Mouse (Mus musculus) midbrain, embryonic 16.5 days (tissue): ENCODE results near the gene AC134908.4. TPM values are rescaled to one million over a fixed set of nuclear protein-coding genes. Genes with fewer than 3 reads are reported as not detected.
"Not testable (repeated sequence)": the region's sequence is repeated elsewhere in the genome, so short reads cannot be mapped to it uniquely, and the experiment has no call there.

Experiments used
- ATAC-seq: fragments of 200-750 bp; cut with Nextera tagmentation; 2 replicates; pipeline ENCODE4 v1.8.0; 2017; ENCODE audit warnings: moderate TSS enrichment
- H3K27ac ChIP-seq: fragments of 300-500 bp; sonication (generic); 2 replicates; pipeline ENCODE4 v1.5.1; 2014; ENCODE audit warnings: mild to moderate bottlenecking, low read length, mixed read lengths
- H3K27me3 ChIP-seq: fragments of 300-500 bp; sonication (generic); 2 replicates; pipeline ENCODE4 v1.6.1; 2014; ENCODE audit warnings: low read depth, low read length, mixed read lengths; ENCODE audit not compliant: control insufficient read depth, insufficient read depth
- H3K36me3 ChIP-seq: fragments of 300-500 bp; sonication (generic); 2 replicates; pipeline ENCODE4 v1.6.1; 2014; ENCODE audit warnings: mild to moderate bottlenecking, low read length, moderate library complexity, mixed read lengths; ENCODE audit not compliant: control insufficient read depth, insufficient read depth
- H3K4me1 ChIP-seq: fragments of 300-500 bp; sonication (generic); 2 replicates; pipeline ENCODE4 v1.6.1; 2014; ENCODE audit warnings: mild to moderate bottlenecking, low read length, mixed read lengths; ENCODE audit not compliant: control insufficient read depth, insufficient read depth
- H3K4me2 ChIP-seq: fragments of 300-500 bp; sonication (generic); 2 replicates; pipeline ENCODE4 v1.6.1; 2014; ENCODE audit warnings: mild to moderate bottlenecking, low read length, mixed read lengths
- H3K4me3 ChIP-seq: fragments of 300-500 bp; sonication (generic); 2 replicates; pipeline ENCODE4 v1.5.1; 2014; ENCODE audit warnings: low read depth, mild to moderate bottlenecking, low read length, moderate library complexity, mixed read lengths
- H3K9ac ChIP-seq: fragments of 300-500 bp; sonication (generic); 2 replicates; pipeline ENCODE4 v1.6.1; 2014; ENCODE audit warnings: low read depth, low read length, mixed read lengths
- H3K9me3 ChIP-seq: fragments of 300-500 bp; sonication (generic); replicated peaks from 2 replicates; pipeline ENCODE4 v1.6.1; 2014; ENCODE audit warnings: mild to moderate bottlenecking, low read length, mixed read lengths; ENCODE audit not compliant: control insufficient read depth, poor library complexity, severe bottlenecking
- WGBS: fragments of 180-500 bp; shearing (Covaris S2); extraction: QIAGEN DNeasy Blood & Tissue Kit; methylation state at CpG from one replicate; pipeline ENCODE4 v1.1.7; 2014; 5-methylcytosine and 5-hydroxymethylcytosine counted together
- polyA plus RNA-seq: library from polyadenylated mRNA; unstranded; fragments of >200 nt; fragmentation: Nextera tagmentation; extraction: Ambion mirVana; gene quantifications from 2 replicates; pipeline ENCODE4 v1.2.1, GENCODE M21; 2015

Gene AC134908.4
- polyA plus RNA-seq, 1 experiment from 2014 or later = not detected

DNA sequence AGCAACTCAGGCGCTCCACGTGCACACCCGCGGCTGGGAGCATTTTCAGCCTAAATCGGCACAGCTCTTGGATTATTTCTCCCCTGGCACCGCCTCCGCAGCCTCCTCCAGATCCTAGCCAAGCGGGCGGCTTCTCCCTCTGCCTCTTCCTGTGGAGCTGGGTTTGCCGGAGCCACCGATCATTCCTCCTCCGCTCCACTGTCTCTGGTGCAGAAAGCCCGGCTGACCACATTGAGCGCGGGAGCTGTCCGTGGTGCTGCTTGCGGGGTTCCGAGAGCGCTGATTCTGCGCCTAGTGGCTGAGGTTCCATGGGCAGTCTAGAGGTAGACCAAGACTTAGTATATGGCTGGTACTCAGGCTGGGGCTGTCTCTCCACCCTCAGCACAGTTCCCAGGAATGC lies 18.0 kb upstream of the AC134908.4 start:
- ATAC-seq = no peak
- peaks cover 30% of the 10 kb centered on the region for H3K4me1 ChIP-seq
- peak overlapping the region; percentile 39 for H3K4me2 ChIP-seq
- 2% methylated on average over 20 of the region's 20 CpGs for WGBS
- peak overlapping the region; percentile 63 for H3K9ac ChIP-seq
- no peak overlapping the region for H3K27ac ChIP-seq
- peak overlapping the region; percentile 13; the same call in 1 of the 2 replicates for H3K4me3 ChIP-seq
- peaks cover 15% of the 10 kb centered on the region for H3K36me3 ChIP-seq
- peaks cover 8% of the 10 kb centered on the region for H3K27me3 ChIP-seq
- H3K9me3 ChIP-seq = no peaks in the 10 kb centered on the region

DNA sequence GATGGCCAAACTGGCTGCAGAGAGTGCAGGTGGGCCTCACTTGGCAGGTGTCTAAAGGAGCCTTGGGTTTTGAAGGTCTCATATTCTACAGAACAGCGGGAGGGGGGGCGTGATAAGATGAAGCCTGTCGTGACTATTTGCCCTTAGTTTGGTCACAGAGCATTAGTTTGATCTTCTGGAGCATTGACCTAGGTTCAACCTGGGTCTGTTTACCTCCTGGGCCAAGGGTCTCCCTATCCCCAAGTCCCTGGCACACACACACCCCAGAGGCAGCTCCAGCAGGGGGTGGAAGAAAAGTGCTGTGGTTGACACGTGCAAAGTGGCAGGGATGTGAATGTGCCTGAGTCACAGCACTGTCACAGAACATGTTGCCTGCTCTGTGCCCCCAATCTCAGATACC lies 15.4 kb upstream of the AC134908.4 start:
- ATAC-seq = no peak
- peak overlapping the region; percentile 93; the same call in 1 of the 2 replicates for H3K4me3 ChIP-seq
- H3K36me3 ChIP-seq = no peaks in the 10 kb centered on the region
- peaks cover 36% of the 10 kb centered on the region for H3K4me1 ChIP-seq
- no peak overlapping the region for H3K27ac ChIP-seq
- no peaks in the 10 kb centered on the region for H3K27me3 ChIP-seq
- H3K9me3 ChIP-seq = no peaks in the 10 kb centered on the region
- peak overlapping the region; percentile 98; the same call in 1 of the 2 replicates for H3K9ac ChIP-seq
- 74% methylated on average over 4 of the region's 4 CpGs for WGBS
- H3K4me2 ChIP-seq = peak overlapping the region; percentile 100

DNA sequence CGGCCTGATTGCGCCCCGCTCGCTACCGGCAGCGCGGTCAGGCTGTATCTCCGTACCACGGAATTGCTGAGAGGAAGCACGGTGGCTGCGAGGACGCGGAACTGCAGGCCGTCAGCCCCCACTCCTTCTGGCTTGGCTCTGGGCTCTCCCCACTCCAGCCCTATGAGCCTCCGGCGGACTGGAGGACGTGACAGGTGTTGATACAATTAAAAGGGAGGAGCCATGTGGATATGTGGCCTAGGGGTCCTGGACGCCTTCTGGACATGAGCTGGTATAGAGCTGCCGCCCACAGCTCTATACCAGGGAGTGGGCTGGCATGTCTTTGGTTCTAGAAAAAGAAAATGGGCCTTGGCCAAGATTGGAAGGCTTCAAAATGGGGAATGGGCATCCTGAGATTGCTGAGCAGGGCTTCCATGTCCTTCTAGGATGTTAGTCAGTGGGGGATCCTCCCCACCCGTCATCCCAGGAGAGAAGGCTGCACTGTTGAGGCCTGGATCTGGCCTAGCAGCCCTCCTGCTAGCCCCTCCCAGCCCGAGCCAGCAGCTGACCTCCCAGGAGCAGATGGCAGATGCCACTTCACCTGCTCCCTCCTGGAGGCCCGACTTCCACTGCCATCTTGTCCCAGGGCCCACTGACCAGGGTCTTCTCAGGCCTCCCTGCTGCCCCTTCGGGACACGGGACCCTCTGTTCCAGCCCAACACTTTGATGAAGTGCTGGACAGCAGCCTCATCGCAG lies 14.3 kb upstream of the AC134908.4 start:
- Histone ChIP-seq H3K27me3 (no peaks in the 10 kb centered on the region), H3K27ac (peak overlapping the region; percentile 99), H3K9me3 (no peaks in the 10 kb centered on the region), H3K9ac (peak overlapping the region; percentile 98), H3K4me3 (peak overlapping the region; percentile 93), H3K36me3 (no peaks in the 10 kb centered on the region), H3K4me2 (peak overlapping the region; percentile 100), H3K4me1 (peaks cover 36% of the 10 kb centered on the region)
- 2% methylated on average over 24 of the region's 25 CpGs for whole genome bisulfite sequencing
- ATAC-seq = peak; percentile 52

DNA sequence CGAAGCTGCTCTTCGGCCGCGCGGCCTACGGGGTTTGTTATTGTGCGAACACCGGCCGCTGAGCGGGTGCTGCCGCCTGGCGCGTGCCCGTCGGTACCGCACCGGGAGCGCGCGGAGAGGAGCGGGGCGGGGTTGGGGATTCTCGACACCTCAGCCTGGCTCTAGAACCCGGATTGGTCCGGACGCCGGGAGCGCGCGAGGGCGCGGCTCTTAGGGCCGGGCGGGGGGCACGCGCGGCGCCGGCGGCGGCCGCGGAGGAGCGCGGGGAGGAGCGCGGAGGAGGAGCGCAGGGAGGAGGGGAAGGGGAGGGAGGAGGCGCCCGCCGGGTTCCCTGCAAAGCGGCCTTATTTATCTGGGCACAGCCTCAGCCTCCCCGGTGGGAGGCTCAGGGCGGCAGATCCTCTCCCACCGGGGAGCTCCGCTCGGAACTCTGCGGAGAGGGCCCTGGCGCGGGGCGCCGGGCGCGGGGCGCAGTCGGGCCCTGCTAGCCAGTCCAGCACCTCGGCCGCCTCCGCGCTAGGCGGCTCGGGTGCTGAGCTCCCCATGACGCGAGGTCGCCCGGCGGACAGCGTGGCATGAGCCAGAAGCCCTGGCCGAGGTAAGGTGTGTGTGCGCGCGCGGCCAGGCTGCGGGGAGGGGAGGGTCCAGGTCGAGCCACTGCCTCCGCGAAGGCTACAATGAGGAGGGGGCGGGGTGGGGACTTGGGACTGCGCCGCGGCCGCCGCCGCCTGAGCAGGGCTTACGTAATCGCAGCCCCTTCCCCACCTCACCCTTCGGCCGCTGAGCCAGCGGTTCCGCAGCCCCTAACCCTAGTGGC lies 13.5 kb upstream of the AC134908.4 start, which contains the start of gene Fbxl16:
Gene Fbxl16 (plus strand): TSS at position 297 of the 817 bp plus-strand sequence.
- no peaks in the 10 kb centered on the region for H3K36me3 ChIP-seq
- peak within 1 kb of the TSS; percentile 99 for H3K27ac ChIP-seq
- peak within 1 kb of the TSS; percentile 100 for H3K4me2 ChIP-seq
- H3K9me3 ChIP-seq = no peaks in the 10 kb centered on the region
- peaks cover 36% of the 10 kb centered on the region for H3K4me1 ChIP-seq
- ATAC-seq = peak; percentile 85
- H3K4me3 ChIP-seq = peak within 1 kb of the TSS; percentile 93
- under 1% methylated on average over 84 of the region's 100 CpGs for WGBS
- peak within 1 kb of the TSS; percentile 98 for H3K9ac ChIP-seq
- H3K27me3 ChIP-seq = no peaks in the 10 kb centered on the region

DNA sequence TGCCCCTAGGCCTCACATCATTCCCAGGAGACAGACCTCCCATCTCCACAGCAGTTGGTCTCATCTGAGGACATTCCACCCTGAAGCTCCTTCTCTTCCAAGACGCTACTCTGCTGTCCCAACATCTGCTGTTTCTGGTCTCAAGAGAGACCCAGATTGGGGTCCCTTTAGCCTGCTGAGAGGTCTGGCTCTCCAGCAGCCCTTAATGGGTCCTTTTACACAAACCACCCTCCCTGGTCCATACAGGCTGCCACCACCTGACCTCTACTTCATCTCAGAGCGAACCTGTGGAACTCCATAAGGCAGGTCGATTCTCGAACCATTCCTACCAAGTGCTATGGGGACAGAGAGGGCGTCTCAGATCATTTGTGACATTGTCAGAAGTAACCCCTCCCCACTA lies 12.6 kb upstream of the AC134908.4 start:
- ATAC-seq = no peak
- 27% methylated on average over 5 of the region's 5 CpGs for whole genome bisulfite sequencing
- H3K27me3 ChIP-seq = no peaks in the 10 kb centered on the region
- peak overlapping the region; percentile 98 for H3K9ac ChIP-seq
- H3K4me3 ChIP-seq = peak overlapping the region; percentile 93
- H3K9me3 ChIP-seq = no peaks in the 10 kb centered on the region
- H3K36me3 ChIP-seq = no peaks in the 10 kb centered on the region
- peaks cover 40% of the 10 kb centered on the region for H3K4me1 ChIP-seq
- peak overlapping the region; percentile 100 for H3K4me2 ChIP-seq
- H3K27ac ChIP-seq = peak overlapping the region; percentile 99

DNA sequence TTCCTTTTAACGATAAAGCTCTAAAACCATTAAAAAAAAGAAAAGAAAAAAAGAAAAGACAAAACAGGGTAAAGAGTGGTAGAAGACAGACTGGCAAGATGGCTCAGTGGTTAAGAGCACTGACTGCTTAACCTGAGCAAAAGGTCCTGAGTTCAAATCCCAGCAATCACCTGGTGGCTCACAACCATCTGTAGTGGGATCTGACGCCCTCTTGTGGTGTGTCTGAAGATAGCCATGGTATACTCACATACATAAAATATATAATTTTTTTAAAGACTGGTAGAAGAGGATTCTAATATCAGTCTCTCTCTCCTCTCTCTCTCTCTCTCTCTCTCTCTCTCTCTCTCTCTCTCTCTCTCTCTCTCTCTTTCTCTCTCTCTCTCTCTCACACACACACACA lies 12.0 kb upstream of the AC134908.4 start:
- H3K9ac ChIP-seq, H3K36me3 ChIP-seq, ATAC-seq, H3K4me2 ChIP-seq, H3K27me3 ChIP-seq, H3K4me3 ChIP-seq, H3K27ac ChIP-seq, H3K9me3 ChIP-seq: not testable (repeated sequence)
- peaks cover 40% of the 10 kb centered on the region for H3K4me1 ChIP-seq
- WGBS = 44% methylated on average over 2 of the region's 2 CpGs

DNA sequence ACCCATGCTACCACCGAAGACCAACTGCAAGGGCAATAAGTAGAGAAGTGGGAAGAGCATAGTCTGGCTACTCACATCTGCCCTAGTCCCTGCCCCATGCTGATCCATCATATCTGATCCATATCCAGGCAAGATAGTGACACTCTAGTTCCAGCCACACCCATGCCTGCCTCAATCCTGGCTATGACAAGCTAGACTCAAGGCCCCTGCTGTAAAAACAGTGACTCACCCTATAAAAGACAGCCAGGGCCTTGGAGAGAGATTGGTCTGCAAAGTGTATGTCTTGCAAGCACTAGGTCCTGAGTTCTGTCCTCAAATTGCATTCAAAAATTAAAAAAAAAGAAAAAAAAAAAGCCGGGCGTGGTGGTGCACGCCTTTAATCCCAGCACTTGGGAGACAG lies 11.0 kb upstream of the AC134908.4 start:
- Histone ChIP-seq H3K9me3 (no peaks in the 10 kb centered on the region), H3K4me2 (no peak overlapping the region), H3K27ac (no peak overlapping the region), H3K27me3 (no peaks in the 10 kb centered on the region), H3K36me3 (no peaks in the 10 kb centered on the region), H3K4me1 (peaks cover 41% of the 10 kb centered on the region), H3K9ac (no peak overlapping the region), H3K4me3 (no peak overlapping the region)
- 89% methylated on average over 4 of the region's 4 CpGs for WGBS
- no peak for ATAC-seq

DNA sequence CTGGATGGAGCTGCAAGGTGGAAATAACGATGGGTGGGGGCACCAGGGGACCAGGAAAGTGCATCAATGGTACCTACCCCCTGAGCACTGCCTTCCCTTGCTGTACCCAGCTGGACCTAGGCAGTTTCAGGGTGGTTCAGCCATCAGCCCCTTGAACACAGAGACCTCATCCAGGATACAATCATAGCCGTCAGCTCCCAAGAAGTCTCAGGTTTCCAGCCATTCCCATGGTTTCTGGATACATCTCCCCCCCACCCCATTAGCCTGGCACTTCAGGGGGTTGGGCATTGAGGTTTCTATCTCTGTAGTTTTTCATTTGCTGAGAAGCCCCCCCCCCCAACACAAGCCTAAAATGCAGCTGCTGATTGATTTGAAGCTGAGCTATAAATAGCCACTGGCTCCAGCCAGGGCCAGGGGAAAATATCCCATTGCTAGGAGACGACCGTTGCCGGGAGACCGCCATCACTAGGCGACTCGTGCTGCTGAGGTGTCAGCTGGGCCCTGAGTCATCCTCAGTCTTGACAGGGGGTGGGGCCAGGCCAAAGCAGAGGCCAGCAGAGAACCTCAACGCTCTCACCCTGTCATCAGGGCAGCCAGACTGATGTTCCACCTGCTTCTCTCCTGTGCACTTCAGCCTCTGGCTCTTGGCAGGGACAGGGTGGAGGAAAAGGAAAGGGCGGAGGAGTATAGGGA lies 7.5 kb upstream of the AC134908.4 start:
- H3K9ac ChIP-seq = peak overlapping the region; percentile 43
- WGBS = 4% methylated on average over 10 of the region's 10 CpGs
- peak overlapping the region; percentile 37 for H3K4me2 ChIP-seq
- peaks cover 25% of the 10 kb centered on the region for H3K4me1 ChIP-seq
- no peak overlapping the region for H3K4me3 ChIP-seq
- H3K9me3 ChIP-seq = no peaks in the 10 kb centered on the region
- peak; percentile 93 for ATAC-seq
- no peaks in the 10 kb centered on the region for H3K36me3 ChIP-seq
- no peaks in the 10 kb centered on the region for H3K27me3 ChIP-seq
- H3K27ac ChIP-seq = peak overlapping the region; percentile 94
